Mouse (Mus musculus) left cerebral cortex, postnatal 4 days (tissue): ENCODE results near the gene St7l. TPM values are rescaled to one million over a fixed set of nuclear protein-coding genes. Genes with fewer than 3 reads are reported as not detected.

Experiments
- DNase-seq: peaks from one replicate; pipeline ENCODE4 v3.0.0-alpha.2; 2022
- intact Hi-C: fragments of 180-260 bp; cut with DNase I; formaldehyde crosslinking; loops from one replicate; pipeline ENCODE4 v1.15.1; 2025
- total RNA-seq, 2 experiments: library from RNA; stranded (reverse); gene quantifications; 2 replicates each; pipeline ENCODE4 v1.2.3; 2021

St7l gene
- total RNA-seq, 2 experiments from 2014 or later, result 37.4 to 40.9 TPM

DNA sequence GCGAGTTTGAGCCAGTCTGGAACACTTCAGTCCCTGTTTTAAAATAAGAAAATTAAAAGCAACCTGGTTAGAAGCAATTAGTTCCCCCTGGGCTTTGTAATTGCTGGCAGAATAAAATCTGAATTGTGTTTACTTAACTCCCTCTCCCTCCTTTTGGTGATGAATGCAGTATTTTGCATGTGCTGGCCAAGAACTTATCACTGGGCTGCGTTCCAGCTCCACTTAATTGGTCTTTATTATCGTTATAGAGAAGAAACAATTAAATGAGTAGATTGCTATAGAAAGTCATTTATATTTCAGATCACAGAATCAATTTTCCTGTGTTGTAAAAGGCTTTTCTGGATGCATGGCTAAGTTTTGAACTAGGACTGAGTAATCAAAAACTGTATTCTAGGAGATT is 32.3 kb downstream of the St7l start:
- intact Hi-C loops, result no loop called here
- no peak for DNase-seq

DNA sequence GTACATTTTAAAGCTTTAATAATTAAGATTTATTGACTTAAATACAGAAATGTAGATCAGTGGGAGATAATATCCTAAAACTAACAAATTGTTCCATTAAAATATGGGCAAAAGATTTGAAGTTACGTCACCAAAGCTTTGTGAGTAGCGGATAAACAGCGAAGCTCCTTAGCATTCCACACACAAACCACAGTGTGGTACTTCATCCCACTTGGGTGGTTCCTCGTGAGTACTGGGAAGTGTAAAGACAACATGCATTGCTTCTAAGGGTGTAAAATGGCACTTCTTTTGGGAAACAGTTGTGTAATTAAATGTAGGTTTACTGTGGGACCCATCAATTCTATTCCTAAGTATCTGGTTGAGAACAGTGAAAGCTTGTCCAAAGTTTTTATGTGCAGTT is 37.3 kb downstream of the St7l start:
- DNase-seq, result no peak
- intact Hi-C loops, result no loop called here

DNA sequence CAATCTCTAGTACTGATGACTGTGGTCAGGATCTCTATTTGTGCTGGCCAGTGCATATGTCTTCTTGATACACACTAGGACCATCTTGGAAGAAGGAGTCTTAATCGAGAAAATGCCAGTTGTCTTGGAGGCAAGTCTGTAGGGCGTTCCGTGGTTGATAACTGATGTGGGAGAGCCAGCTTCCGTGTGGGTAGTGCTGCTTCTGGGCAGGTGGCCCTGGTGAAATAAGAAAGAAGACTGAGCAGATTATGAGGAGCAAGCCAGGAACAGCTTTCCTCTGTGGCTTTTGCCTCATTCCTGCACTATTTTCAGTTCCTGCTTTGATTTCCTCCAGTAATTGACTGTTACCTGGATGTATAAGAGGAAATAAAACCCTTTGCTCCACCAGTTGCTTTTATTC is 41.6 kb downstream of the St7l start:
- DNase-seq, result no peak
- intact Hi-C loops, result no loop called here

DNA sequence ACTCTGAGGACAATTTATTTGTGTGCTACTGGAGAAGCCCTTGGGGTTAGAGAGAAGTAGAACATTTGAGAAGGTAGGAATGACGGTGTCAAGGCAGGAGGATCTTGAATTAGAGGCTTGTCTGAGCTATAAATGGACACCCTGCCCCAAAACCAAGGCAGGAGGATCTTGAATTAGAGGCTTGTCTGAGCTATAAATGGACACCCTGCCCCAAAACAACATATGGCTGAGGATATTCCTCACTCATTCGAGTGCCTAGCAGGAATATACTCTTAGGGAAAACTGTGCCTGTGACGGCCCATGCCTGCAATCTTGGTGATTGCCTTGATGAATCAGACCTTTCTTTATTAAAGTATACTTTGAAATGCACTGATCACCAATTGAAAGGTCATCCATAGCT is 42.2 kb downstream of the St7l start:
- intact Hi-C loops, result no loop called here
- DNase-seq, result no peak

DNA sequence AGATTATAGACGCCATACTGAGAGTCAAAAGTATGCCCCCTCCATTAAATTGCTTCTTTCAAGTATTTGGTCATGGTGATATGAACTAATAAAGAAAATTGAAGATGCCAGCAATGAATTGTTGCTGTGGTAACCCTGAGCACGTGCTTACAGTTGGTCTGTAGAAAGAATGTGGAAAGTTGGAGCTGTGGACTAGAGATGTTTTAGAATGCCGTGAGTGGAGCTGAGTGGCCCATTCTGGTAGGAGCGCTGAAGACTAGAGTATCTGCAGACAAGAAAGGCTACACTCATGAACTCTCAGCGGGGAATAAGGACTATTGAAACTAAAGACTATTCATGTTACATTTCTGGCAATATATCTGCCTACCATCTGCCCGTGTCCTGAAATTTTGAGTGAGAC is 45.4 kb downstream of the St7l start:
- no peak for DNase-seq
- intact Hi-C loops, result no loop called here

DNA sequence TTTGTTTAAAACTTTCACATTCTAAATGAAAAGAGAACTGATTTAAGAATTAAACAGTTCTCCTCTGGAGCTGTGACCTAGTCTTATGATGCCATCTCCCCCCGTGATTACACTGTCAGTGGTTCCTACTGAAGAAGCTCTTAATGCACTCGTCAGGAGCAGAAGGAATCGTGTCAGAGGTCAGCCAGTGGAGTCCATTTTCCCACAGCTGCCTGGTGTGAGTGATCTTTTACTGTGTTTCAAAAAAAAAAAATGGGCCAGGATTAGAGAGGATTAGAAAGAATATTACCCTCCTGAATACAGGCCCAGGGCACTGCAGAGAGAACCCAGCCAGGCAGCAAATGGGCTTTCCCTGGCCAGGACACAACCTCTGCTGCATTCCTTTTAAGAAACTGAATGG is 51.2 kb downstream of the St7l start:
- no peak for DNase-seq
- intact Hi-C loops, result no loop called here

DNA sequence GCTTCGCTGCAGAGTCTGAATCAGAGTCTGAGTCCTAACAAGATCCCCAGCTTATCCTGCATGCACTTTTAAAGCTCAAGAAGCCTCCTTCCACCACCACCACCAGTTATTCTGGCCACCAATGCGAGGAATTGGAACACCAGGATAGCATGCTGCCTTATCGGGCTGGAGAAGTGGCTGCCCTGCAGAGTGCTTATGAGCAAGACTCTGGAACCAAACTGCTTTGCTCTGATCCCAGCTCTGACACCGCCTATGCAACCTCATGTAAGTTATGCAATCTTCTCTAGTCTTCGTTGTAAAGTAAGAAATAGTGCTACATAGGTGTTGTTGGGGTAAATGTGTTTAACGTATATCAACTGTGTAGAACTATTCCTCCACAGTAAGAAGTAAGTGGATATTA is 65.6 kb downstream of the St7l start:
- intact Hi-C loops, result no loop called here
- no peak for DNase-seq

DNA sequence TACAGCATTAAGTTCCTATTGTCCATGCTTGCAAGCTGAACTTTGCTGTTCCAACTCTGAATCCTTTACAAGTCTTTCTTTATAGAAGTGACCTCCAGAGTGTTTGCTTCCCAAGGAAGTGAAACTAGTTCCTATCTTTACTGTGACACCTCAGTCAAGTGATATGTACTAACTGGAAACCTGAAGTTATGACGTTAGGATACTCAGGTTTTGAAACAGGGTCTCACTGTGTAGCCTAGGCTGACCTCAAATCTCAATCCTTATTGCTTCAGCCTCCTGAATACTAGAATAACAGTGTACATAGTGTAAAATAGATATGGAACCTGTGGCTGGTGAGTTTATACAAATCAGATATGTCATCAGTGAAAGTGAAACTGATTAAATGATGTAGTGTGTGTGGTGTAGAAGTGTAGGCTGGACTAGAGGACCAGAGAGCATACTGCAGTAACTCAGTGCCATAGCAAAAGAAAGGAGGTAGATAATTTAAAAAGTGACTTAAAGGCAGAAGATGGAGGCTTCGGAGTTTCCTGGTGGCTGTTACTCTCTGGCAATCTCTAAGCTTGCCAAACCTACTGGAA is 74.0 kb downstream of the St7l start:
- intact Hi-C loops, result no loop called here
- no peak for DNase-seq

DNA sequence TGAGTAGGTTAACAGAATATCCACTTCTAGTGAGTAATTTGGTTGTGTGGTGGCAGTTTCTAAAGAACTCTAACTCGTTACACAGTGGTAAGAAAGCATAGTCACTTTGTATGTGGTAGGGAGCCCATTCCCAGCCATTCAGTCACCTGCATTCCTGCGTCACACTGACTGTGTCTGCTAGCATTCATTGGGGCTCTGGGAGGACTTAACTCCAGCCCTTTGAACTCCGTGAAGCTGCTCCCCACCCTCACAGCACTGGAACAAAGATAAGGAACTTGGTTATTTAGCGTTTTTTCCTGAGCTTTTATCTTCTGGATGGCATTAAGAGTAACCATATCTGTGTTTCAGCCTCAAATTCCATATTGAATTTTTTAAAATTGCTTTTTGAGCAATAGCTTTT is 74.5 kb downstream of the St7l start:
- intact Hi-C loops, result no loop called here
- DNase-seq, result no peak

DNA sequence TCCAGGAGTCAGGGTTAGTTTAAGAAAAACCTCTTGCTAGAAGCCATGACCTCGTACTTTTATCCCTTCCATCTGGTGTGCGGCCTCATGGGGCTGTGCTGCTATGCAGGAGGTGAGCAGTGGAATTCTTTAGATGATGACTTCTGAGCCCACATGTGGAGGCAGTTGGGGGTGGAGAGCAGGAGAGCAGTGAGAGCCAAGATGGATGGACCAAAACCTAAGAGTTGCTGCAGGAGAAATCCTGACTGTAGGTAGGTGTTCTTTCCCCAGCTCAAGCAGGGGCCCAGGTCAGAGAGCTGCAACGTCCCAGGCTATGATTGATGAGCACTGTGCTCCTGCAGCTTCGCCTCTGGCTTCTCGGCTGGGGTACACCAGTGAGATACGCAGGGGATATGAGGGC is 76.9 kb downstream of the St7l start:
- intact Hi-C loops, result no loop called here
- no peak for DNase-seq

DNA sequence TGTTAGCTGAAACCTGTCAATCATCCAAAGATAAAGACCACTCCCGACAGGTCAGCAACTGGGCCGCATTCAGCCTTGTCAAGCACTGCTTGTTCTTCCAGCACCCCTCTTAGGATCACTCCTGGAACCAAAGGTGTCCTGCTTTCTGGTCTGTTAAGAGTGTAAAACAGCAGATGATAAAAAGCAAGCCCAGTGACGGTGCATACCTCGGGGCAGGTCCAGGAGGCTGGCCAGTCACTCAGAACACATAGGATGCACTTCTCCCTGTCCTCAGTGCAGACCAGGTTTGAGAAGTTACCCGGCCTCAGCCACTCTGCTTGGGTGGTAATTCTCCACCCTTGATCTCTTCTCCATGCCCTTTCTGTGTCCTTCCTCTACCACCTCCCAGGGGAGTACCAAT is 78.9 kb downstream of the St7l start:
- DNase-seq, result no peak
- intact Hi-C loops, result no loop called here

DNA sequence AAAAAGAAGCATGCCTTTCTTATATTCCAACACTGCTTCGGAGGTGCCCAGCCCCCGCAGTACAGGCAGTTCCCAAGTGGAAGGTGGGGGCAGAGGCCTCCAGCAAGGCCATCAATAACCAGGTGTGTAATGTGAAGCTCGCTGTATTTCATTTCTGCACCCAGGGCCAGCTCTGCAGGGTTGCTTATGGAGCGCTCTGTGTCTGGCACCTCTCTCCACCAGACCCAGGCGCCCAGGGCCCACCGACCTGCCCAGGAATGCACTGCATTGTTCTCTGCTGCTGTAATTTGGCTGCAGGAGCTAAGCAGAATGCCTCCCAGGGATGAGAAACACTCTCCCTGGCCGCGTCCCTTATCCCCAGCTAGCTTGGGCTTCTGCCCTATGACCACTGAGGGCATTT is 79.5 kb downstream of the St7l start:
- no peak for DNase-seq
- intact Hi-C loops, result no loop called here

DNA sequence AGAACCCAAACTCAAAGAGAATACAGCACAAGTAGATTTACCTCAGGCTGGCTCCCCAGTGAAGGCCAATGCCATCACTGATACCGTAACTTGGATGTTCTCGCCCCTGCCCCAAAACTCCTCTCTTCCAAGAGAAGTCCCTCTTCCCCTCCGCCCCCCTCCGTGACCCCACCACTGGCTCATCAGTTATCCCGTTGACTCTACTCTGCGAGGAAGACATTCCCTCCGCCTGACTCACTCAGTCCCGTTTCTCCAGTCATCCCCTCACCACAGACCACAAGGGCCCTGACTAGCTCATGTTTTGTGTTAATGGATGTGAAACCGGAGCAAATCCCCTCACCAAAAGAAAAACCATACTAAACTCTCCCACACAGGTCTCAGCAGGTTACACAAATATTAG is 81.1 kb downstream of the St7l start:
- intact Hi-C loops, result no loop called here
- DNase-seq, result no peak

DNA sequence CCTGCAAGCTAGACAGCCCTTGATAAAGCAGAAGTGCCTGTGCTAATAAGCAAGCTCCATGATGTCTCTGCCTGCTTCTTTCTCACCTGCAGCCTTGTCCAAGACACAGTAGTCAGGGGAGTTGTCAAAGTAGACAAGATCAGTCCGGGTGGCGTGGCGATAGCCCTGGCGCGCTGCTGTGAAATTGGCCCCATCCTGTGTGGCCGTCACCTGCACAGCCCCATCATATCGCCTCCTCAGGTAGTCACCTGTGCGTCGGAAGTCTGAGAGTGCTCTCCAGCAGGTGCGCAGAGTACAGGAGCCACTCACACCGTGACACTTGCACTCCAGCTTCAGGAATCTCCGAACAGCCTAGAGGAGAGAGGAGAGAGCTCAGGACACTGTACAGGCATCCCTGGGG is 87.1 kb downstream of the St7l start:
- intact Hi-C loops, result no loop called here
- DNase-seq, result no peak

DNA sequence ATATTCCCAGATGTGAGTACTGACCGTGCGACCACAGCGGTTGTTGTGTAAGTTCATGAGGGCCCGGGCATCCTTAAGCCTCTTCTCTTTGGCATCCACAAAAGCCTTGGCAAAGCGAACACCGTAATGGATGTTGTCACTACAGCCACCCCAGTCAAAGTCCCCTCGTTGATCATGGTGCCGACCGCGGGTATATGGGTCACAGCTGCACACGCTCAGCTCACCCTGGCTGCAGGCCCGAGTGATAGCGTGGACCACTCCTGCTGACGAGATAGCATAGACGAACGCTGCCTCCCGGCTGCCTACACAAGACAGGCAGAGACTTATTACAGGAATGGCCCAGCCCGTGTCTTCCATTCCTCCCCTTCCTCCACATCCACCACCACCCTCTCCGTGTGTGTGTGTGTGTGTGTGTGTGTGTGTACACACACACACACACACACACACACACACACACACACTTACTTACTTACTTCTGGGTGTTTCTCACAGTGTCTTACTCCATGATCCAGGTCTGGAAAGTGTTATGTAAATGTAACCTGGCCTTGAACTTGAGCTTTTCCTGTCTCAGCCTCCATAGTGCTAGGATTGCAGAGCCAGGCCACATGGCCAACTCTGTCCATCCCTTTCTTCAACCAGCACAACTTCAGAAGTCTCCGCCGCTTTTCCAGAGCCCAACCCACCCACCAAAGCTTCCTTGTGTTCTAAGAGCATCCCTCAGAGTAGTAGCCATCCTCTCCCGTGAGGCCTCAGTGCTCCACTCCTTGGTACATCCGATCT is 89.3 kb downstream of the St7l start:
- intact Hi-C loops, result no loop called here
- no peak for DNase-seq

DNA sequence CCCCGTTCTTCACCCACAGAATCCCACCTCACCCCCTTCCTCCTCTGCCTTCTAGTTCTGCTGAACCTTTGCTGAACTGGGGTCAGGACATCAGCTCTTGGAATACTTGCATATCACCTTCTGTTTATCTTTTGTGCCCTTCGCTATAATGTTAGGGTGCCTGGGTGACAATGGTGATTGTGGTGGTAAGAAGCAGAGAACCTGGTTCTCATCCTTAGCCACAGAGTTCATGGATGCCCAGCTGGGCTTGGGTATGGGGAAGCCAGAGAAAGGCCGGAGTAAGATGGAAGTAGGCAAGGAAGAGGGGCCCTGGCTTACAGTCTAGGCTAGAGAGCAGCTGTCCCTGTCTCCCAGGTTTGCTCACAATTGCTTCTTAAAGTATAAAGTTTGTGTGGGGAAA is 90.3 kb downstream of the St7l start:
- no peak for DNase-seq
- intact Hi-C loops, result no loop called here

DNA sequence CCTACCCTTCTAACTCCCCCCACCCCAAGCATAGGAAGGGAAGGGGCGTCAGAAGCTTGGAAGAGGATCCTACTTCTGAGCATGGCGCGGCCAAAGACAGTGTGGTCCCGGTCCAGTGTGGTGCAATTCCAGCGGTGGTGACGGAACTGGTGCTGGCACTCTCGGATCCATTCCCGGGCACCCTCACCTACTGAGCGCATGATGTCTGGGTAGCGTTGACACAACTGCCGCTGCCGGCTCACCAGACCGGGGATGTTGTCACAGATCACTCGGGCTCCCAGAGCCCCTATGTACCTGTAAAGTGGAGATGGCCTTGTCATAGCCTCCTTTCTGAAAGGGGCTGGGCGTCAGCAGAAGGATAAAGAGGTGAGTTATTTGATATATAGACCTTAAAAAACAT is 90.7 kb downstream of the St7l start:
- intact Hi-C loops, result no loop called here
- DNase-seq, result no peak

DNA sequence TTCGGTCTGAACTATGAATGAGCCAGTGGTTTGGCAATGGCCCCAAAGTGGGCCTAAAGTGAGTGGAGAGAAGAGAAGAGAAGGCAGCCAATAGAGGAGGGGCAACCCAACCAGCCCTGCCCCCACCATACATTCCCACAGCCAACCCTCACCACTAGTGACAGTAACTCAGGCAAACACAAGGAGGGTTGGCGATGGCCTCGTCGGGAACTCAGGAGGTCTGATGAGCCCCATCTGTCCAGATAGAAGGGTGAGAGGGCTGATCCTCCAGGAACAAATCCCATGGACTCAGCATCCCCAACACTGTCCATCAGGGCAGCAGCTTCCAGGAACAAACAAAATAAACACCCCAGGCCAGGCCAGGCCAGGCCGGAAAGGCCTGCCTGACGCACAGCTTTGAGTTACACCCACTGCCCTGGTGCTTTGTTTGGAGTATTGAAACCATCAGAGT is 92.4 kb downstream of the St7l start:
- intact Hi-C loops, result no loop called here
- DNase-seq, result no peak

DNA sequence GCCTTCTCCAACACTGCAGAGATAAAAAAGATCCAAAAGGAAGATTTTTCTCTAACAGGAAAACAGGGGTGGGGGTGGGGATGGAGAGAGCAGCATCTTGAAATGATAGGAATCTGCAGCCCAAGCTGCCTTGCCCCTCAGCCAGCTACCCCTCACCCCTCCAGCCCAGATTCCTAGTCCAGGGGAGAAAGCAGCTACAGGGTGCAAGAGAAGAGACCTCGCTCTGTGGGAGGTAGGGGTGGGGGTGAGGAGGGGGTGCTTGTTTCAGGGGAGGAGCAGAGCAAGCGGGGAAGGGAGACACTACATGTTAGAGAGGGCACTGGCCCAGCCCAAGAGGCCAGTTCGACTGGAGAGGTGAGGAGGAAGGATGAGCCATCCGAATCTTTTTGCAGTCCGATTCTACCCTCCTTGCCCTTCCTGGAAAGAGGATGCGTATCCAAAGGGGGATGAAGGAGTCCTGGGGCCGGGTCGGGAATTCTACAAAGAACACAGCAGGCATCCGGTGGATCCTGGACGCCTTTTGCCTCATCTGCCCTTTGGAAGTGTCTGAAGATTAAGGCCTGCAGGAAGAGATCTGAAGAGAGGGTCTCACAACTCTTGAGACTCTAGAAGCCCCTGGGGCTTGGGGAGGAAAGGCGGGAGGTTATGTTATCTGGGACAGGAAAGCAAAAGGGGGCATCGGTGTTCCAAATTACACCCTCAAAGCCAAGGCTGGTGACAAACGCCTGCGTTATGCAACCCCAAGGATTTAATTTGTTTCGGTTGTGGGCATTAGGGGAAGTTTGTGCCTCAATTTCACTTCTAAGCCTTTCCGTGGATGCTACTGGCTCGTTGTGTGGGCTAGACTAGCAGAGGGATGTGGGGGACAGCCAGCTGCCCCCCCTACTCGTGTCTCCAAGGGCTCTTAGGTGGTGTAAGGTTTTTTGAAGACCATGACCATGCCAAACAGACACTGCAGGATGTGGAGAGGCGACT is 96.5 kb downstream of the St7l start:
- no peak for DNase-seq
- intact Hi-C loops, result no loop called here

DNA sequence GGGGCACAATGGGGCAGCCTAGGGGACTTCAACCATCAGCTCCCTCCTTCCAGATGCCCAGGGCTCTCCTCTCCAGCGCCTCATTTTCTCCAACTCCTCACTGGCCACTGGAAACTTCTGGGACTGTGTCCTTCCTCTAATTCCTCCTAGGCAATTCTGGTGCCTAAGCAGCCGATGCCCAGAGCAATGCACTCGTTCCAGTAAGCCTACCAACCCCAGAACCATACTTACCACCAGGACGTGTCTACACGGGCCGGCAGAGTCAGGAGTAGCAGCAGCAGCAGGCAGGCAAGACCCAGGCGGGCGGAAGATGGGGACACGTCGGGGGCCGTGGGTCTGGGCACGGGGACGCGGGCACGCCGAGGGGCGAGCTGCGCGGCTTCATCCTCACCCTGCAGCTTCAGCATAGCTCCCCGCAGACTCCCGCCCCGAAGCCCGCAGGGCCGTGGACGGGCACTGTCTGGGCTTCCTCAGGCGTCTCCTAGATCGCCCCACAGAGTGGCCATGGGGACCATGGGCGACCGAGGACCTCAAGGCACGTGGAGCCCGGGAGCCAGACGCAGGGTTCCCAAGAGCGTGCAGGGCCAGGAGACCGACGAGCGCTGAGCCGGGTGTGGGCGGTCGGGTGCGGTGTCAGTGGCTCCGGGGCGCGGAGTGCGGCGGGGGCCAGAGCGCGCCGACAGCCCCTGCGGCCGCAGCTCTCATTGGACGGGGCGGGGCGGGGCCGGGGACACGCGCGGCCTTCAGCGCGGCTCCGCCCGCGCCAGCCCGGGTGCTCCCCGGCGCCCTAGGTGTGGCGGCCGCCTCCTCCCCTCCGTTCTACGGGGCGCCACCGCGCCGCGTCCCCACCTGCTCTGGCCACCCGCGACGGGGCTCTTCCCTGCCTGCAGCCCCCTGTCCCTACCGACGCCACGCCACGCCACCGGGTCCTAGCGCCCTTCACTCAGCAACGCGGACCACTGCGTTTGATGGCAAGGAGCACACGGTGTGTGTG is 97.6 kb downstream of the St7l start, which contains the start of gene Wnt2b:
TSS of gene Wnt2b (minus strand) at position 856 of the 994 bp plus-strand sequence.
- no peak for DNase-seq
- intact Hi-C loops, result no loop called here
